Mouse (Mus musculus) megakaryocyte-erythroid progenitor cell, adult 5-6 weeks (primary cell): ENCODE results near the gene Pqlc3. TPM values are rescaled to one million over a fixed set of nuclear protein-coding genes. Genes with fewer than 3 reads are reported as not detected.
A peak's percentile ranks its signal among the peaks of the same experiment; 100 is the strongest.

Source experiments
- ATAC-seq: replicated peaks from 2 replicates; pipeline ENCODE4 v1.8.0; 2016; ENCODE audit warnings: mild to moderate bottlenecking, inconsistent platforms; ENCODE audit not compliant: severe bottlenecking, poor library complexity, low FRiP score, low TSS enrichment
- total RNA-seq, 2 experiments: library from RNA; stranded (forward) in 1 of 2; stranded (reverse) in 1 of 2; fragments of 200-1000, 215-1000 nt in 1 of 2; fragments of >200 nt in 1 of 2; fragmentation: Nextera tagmentation in 1 of 2; gene quantifications; 2 replicates each; pipeline ENCODE4 v1.2.3; 2014 to 2017

The Pqlc3 gene
- total RNA-seq, 2 experiments from 2014 or later, result 11.3 to 11.4 TPM

DNA sequence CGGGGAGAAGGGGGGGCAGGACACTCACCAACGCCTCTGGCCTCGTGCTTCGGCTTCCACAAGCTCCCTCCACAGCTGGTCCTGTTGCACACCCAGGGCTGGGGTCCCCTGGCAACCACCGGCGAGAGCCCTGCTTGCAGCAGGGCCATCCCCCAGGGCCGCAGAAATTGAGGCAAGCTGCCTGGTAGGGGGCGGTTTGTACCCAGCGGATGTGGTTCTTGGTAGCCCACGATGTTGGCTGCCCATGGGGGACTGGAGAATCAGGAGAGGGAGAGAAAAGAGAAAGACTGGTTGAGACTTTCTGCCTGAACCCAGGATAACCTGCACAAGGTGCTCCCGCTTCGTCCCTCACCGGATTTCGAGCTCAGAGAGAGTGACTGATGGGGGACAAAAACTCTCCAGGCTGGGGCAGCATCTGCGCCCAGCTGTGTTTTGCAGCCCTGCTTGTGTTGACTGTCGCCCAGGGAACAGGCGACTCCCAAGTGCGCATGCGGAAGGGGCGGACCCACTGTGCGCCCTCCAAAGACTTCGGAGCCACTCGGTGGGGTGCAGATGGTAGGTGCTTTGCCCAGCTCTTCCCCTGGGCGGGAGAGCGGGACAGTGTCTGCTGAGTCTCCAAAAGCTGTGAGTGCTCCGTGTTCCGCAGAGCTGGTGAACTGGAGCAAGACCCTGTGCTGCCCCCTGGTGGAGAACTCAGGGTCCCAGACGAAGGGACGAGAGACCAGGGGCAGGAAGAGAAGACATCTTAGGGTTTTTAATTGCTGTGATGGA, 11.1 kb upstream of the Pqlc3 start, which contains the start of gene 2410004P03Rik:
TSS of gene 2410004P03Rik (minus strand) at position 628 of the 771 bp plus-strand sequence.
- peak; percentile 79 for ATAC-seq

GRCm38 (mm10) chr12:17009466-17009865, 9.3 kb upstream of the Pqlc3 start:
- ATAC-seq, result no peak

GRCm38 (mm10) chr12:17001211-17001610, 1.0 kb upstream of the Pqlc3 start:
- no peak for ATAC-seq

DNA sequence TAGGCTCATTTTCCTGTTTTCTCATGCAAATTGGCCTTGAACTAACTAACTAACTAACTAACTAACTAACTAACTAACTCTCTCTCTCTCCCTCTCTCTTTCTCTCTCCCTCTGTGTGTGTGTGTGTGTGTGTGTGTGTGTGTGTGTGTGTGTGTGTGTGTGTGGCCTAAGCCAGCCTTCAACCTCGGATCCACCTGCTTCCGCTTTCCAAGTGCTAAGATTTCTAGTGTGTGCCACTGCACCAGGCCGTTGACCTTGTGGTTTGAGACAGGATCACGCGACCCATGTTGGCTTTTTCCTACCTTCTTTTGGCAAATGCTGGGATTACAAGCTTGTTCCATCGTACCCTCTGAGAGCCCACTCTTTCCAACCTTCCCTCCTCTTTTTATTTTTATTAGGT, 420 bp upstream of the Pqlc3 start:
- no peak for ATAC-seq

DNA sequence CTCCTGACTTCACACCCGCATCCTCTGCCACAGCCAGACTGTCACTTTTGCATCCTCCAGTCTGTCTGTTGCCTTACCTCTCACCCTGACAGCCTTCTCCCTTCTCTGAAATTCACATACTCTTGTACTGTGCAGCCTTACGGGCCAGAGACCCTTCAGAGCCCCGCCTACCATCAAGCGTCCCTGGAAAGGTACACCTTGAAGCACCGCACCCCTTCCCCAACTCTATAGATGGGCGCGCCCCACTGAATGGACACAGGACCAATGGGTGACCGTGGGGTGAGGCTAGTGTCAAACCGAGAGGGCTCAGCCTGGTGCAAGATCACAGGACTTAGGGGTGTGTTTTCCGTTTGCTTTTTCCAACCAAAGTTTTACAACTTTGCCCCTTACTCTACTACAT, 1.1 kb downstream of the Pqlc3 start:
- no peak for ATAC-seq

GRCm38 (mm10) chr12:16996886-16997462, 3.2 kb downstream of the Pqlc3 start:
- no peak for ATAC-seq

DNA sequence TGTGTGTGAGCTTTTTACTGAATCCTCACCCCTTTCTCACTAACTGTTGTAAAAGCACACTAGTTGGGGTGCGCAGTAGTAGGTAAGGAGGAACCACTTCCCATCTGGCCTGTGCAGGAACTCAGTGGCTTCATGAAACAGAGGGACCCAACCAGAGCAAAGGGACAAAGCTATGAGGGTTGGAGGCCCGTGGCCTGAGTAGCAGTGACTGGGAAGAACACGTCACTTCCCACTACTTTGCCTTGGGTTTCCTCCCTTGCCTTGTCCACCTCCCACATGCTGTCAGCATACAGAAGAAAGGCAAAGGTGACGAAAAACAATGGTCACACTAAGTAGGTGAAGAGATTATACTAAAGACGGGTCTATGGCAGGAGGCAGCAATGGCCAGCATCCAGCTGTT, 3.9 kb downstream of the Pqlc3 start:
- ATAC-seq, result no peak

- no peak for ATAC-seq
Measured at GRCm38 (mm10) chr12:16994291-16994690, 5.9 kb downstream of the Pqlc3 start.

- ATAC-seq, result no peak
Measured at GRCm38 (mm10) chr12:16992355-16992754, 7.9 kb downstream of the Pqlc3 start.

- no peak for ATAC-seq
Measured at GRCm38 (mm10) chr12:16991376-16991775, 8.8 kb downstream of the Pqlc3 start.

- ATAC-seq, result no peak
Measured at GRCm38 (mm10) chr12:16985778-16986177, 14.4 kb downstream of the Pqlc3 start.

- no peak for ATAC-seq
Measured at GRCm38 (mm10) chr12:16977120-16977519, 23.1 kb downstream of the Pqlc3 start.

GRCm38 (mm10) chr12:16966811-16967210, 33.4 kb downstream of the Pqlc3 start:
- no peak for ATAC-seq

DNA sequence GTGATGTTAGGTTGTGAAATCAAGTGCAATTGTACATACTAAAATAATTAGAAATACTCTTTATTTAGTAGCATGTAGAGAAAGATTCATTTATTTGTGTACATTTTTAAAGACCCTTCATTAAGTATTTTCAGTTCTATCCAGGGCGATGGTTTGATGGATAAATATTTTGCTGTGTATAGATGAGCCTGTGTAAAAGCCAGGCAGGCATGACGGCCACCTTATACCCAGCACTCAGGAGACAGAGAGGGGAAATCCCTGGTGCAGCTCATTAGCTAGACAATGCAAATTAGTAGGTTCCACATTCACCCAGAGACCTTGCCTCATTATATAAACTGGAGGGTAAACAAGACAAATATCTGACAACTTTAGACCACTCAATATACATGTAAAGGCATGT, 36.9 kb downstream of the Pqlc3 start:
- ATAC-seq, result no peak

GRCm38 (mm10) chr12:16958851-16959250, 41.4 kb downstream of the Pqlc3 start:
- ATAC-seq, result peak; percentile 70

DNA sequence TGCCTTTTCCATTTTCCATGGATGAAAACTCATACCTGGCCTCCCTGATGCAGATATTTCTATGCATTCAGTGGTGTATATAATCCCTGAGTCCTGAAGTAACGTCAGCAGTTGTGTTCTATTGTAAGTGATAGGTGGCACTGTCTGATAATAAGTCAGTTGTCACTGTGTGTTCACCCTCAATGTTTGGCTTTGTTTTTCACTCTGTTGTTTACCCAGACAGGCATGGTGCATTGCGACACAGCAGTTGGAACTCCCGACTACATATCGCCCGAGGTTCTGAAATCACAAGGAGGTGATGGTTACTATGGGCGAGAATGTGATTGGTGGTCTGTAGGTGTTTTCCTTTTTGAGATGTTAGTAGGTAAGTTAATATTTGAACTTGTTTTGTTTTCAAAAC, 52.0 kb downstream of the Pqlc3 start:
- no peak for ATAC-seq

DNA sequence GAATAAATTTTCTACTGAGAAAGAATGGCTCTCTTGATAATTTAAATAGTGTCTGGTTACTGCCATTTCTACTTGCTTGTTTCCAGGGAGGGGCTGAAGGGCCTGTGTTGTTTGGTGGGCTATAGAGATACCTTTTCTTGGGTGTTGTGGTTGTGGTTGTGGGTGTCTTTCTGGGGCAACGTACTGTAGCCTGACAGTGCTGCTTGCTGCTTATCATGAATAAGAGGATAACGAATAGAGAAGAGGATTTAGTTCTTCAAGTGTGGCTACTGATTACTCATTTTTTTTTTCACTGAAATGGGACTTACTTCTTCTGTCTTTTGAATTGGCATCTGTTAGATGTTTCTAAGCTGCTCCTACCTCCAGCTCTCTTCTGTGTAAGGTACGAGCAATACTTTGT, 58.2 kb downstream of the Pqlc3 start:
- ATAC-seq, result peak; percentile 87
